Mouse (Mus musculus): ENCODE results near the gene Tubb4a. TPM values are rescaled to one million over a fixed set of nuclear protein-coding genes. Genes with fewer than 3 reads are reported as not detected.

The Tubb4a gene
- 282 and 305 TPM in 2 replicates for polyA plus RNA-seq (2015; fragmentation: Nextera tagmentation; extraction: Ambion mirVana)

DNA sequence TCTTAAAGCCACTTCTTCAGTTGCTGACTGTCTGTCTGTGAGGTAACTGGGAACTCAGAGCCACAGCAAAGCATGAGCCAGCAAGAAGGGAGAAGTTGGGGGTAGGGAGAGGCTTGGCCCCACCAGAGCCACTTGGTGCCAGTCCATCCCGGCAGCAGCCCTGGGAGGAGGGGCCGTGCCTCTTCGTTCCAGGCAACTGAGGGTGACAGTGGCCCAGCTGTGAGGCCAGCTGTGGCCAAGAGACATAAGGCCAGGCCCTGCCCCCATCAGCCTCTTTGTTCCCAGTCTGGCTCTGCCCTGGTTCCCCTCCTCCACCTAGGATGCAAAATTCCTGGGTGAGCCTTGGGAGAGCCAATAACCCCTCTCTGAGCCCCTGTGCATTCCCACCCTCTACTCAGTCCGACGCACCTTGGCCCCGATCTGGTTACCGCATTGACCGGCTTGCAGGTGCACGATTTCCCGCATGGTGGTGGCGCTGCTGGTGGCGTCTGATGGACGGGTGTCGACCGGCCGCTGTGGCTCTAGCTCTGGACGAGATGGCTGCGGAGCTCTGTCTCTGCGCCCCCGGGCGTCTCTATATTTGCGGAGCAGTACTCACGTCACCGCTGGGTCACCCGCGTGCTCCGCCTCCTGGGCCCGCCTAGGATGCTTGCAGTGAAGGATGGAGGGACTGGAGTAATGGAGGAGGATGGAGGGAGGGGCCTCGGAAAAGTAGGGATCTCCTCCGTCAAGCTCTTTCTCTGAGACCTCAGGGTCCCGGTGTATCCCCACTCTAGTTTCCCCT is at the start of gene Tubb4a:
Tubb4a (minus strand) TSS at position 734 of the 784 bp plus-strand sequence.

GRCm38 (mm10) chr17:57105181-57106034 is 17.8 kb upstream of the Tubb4a start, which contains the start of gene Tnfsf9:
Gene Tnfsf9, plus strand, starts transcription at chr17:57105325.

DNA sequence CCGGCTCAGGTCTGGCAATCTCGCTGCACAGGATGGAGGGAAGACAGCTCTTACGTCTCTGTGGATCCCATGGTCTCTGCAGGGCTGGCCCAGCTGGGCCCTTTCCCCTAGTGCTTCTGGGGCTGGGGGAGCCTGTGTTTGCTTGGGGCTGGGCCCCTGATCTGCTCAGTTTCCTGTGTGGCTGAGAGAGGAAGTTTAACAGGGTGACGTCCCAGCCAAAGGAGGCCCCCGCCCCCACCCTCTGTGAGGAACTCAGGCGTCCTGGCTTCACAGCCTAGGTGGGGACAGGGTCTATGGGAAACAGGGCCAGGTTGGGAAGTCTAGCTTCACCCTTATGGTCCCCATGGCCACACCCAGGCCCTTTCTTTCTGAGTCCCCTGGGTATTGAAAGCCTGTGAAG is 9.2 kb downstream of the Tubb4a start, which contains the start of gene Dennd1c:
Dennd1c (minus strand) TSS at position 179 of the 400 bp plus-strand sequence.

GRCm38 (mm10) chr17:57059486-57059977 is 28.1 kb downstream of the Tubb4a start, which contains the start of gene Slc25a23:
Gene Slc25a23, minus strand, starts transcription at chr17:57059863.

DNA sequence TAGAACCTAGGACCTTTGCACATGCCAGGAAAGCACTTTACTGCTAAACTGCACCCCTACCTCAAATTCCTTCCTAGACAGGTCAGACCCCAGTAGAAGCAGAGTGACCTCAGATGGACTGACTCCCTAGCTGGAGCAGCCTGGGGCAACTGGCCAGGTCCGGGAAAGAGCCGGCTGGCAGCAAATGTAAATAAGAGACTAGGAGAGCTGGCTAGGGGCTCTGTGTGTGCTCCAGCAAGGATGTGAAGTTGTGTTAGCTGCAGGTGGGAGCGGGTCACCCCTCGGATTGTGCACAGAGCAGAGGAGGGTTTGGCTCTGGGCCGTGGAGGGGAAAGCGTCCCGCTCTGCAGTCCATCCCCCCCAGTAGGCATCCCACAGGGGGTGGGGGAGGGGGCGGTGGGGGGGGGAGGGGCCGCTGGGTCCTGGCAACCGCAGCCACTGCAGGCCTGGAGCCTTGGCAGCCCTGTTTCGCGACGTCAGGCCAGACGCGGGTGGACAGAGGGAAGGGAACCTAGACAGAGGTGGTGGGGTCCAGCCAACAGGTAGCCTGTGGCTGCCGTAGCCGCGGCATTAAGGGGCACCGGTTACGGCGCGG is 28.6 kb downstream of the Tubb4a start, which contains the start of gene Crb3:
Crb3 (plus strand) TSS at position 215 of the 595 bp plus-strand sequence.

GRCm38 (mm10) chr17:57041554-57041953 is 46.0 kb downstream of the Tubb4a start, which contains the start of gene Slc25a41:
Gene Slc25a41, minus strand, starts transcription at chr17:57041654.

GRCm38 (mm10) chr17:57030931-57031660 is 56.5 kb downstream of the Tubb4a start, which contains the start of gene Khsrp:
Gene Khsrp, minus strand, starts transcription at chr17:57031522.

Other genes with a start within 250 kb of the Tubb4a start
- gene Acsbg2, start 213.3 kb downstream of the Tubb4a start, polyA plus RNA-seq (2015; fragmentation: Nextera tagmentation; extraction: Ambion mirVana), result not detected in 2 replicates
- gene 1700061G19Rik, start 212.3 kb downstream of the Tubb4a start, polyA plus RNA-seq (2015; fragmentation: Nextera tagmentation; extraction: Ambion mirVana), result 0.15 and 0.24 TPM in 2 replicates
- 51.9 and 56.7 TPM in 2 replicates for gene Mllt1, start 152.4 kb downstream of the Tubb4a start, polyA plus RNA-seq (2015; fragmentation: Nextera tagmentation; extraction: Ambion mirVana)
- not detected in 2 replicates for gene Acer1, start 105.7 kb downstream of the Tubb4a start, polyA plus RNA-seq (2015; fragmentation: Nextera tagmentation; extraction: Ambion mirVana)
- gene Clpp, start 97.5 kb downstream of the Tubb4a start, polyA plus RNA-seq (2015; fragmentation: Nextera tagmentation; extraction: Ambion mirVana), result 171 and 179 TPM in 2 replicates
- 81.0 and 82.8 TPM in 2 replicates for gene Alkbh7, start 90.4 kb downstream of the Tubb4a start, polyA plus RNA-seq (2015; fragmentation: Nextera tagmentation; extraction: Ambion mirVana)
- 0.62 TPM in 1 of 2 replicates, not detected in the other for gene Pspn, start 87.8 kb downstream of the Tubb4a start, polyA plus RNA-seq (2015; fragmentation: Nextera tagmentation; extraction: Ambion mirVana)
- 47.1 and 52.5 TPM in 2 replicates for gene Gtf2f1, start 76.5 kb downstream of the Tubb4a start, polyA plus RNA-seq (2015; fragmentation: Nextera tagmentation; extraction: Ambion mirVana)
- gene Gm17949, start 76.3 kb downstream of the Tubb4a start, polyA plus RNA-seq (2015; fragmentation: Nextera tagmentation; extraction: Ambion mirVana), result 0.39 TPM in 2 replicates
- 27.2 and 28.1 TPM in 2 replicates for gene Khsrp, start 56.3 kb downstream of the Tubb4a start, polyA plus RNA-seq (2015; fragmentation: Nextera tagmentation; extraction: Ambion mirVana)
- not detected in 2 replicates for gene Slc25a41, start 46.1 kb downstream of the Tubb4a start, polyA plus RNA-seq (2015; fragmentation: Nextera tagmentation; extraction: Ambion mirVana)
- gene Crb3, start 28.7 kb downstream of the Tubb4a start, polyA plus RNA-seq (2015; fragmentation: Nextera tagmentation; extraction: Ambion mirVana), result 2.5 and 3.3 TPM in 2 replicates
- 54.5 and 58.2 TPM in 2 replicates for gene Slc25a23, start 27.9 kb downstream of the Tubb4a start, polyA plus RNA-seq (2015; fragmentation: Nextera tagmentation; extraction: Ambion mirVana)
- gene Dennd1c, start 9.3 kb downstream of the Tubb4a start, polyA plus RNA-seq (2015; fragmentation: Nextera tagmentation; extraction: Ambion mirVana), result 2.1 and 2.5 TPM in 2 replicates
- 5.9 and 6.7 TPM in 2 replicates for gene Tnfsf9, start 17.5 kb upstream of the Tubb4a start, polyA plus RNA-seq (2015; fragmentation: Nextera tagmentation; extraction: Ambion mirVana)
- gene Cd70, start 62.0 kb upstream of the Tubb4a start, polyA plus RNA-seq (2015; fragmentation: Nextera tagmentation; extraction: Ambion mirVana), result 1.4 and 2.6 TPM in 2 replicates
- gene Tnfsf14, start 106.4 kb upstream of the Tubb4a start, polyA plus RNA-seq (2015; fragmentation: Nextera tagmentation; extraction: Ambion mirVana), result not detected in 2 replicates
- 1.3 and 1.7 TPM in 2 replicates for gene C3, start 140.4 kb upstream of the Tubb4a start, polyA plus RNA-seq (2015; fragmentation: Nextera tagmentation; extraction: Ambion mirVana)
- 23.7 and 24.6 TPM in 2 replicates for gene Gpr108, start 160.7 kb upstream of the Tubb4a start, polyA plus RNA-seq (2015; fragmentation: Nextera tagmentation; extraction: Ambion mirVana)
- gene Trip10, start 161.7 kb upstream of the Tubb4a start, polyA plus RNA-seq (2015; fragmentation: Nextera tagmentation; extraction: Ambion mirVana), result 8.9 and 9.1 TPM in 2 replicates
- 2.4 and 2.5 TPM in 2 replicates for gene Vav1, start 191.3 kb upstream of the Tubb4a start, polyA plus RNA-seq (2015; fragmentation: Nextera tagmentation; extraction: Ambion mirVana)

All from neural tube, postnatal 0 days (tissue).